Mouse (Mus musculus) kidney, embryonic 16.5 days (tissue): ENCODE results near the gene Dock10. TPM values are rescaled to one million over a fixed set of nuclear protein-coding genes. Genes with fewer than 3 reads are reported as not detected.

Source experiments
- ATAC-seq: fragments of 200-750 bp; cut with Nextera tagmentation; 2 replicates; pipeline ENCODE4 v1.8.0; 2017; ENCODE audit warnings: moderate TSS enrichment; ENCODE audit not compliant: low FRiP score, low TSS enrichment
- H3K27ac ChIP-seq: fragments of 300-500 bp; sonication (generic); 2 replicates; pipeline ENCODE4 v1.5.1; 2014; ENCODE audit warnings: low read length
- H3K27me3 ChIP-seq: fragments of 300-500 bp; sonication (generic); 2 replicates; pipeline ENCODE4 v1.6.1; 2014; ENCODE audit warnings: low read length, control low read depth, mixed read lengths; ENCODE audit not compliant: insufficient read depth
- H3K36me3 ChIP-seq: fragments of 300-500 bp; sonication (generic); 2 replicates; pipeline ENCODE4 v1.6.1; 2014; ENCODE audit warnings: low read length, control low read depth, mixed read lengths; ENCODE audit not compliant: insufficient read depth
- H3K4me1 ChIP-seq: fragments of 300-500 bp; sonication (generic); 2 replicates; pipeline ENCODE4 v1.6.1; 2014; ENCODE audit warnings: low read length, control low read depth, mixed read lengths; ENCODE audit not compliant: insufficient read depth
- H3K4me2 ChIP-seq: fragments of 300-500 bp; sonication (generic); replicated peaks from 2 replicates; pipeline ENCODE4 v1.6.1; 2014; ENCODE audit warnings: low read depth, low read length
- H3K4me3 ChIP-seq: fragments of 300-500 bp; sonication (generic); 2 replicates; pipeline ENCODE4 v1.5.1; 2014; ENCODE audit warnings: mild to moderate bottlenecking, low read length
- H3K9ac ChIP-seq: fragments of 300-500 bp; sonication (generic); replicated peaks from 2 replicates; pipeline ENCODE4 v1.6.1; 2014; ENCODE audit warnings: low read length
- H3K9me3 ChIP-seq: fragments of 300-500 bp; sonication (generic); 2 replicates; pipeline ENCODE4 v1.6.1; 2016; ENCODE audit warnings: low read length, control low read depth
- WGBS: fragments of 180-500 bp; shearing (Covaris S2); extraction: QIAGEN DNeasy Blood & Tissue Kit; methylation state at CpG from one replicate; pipeline ENCODE4 v1.1.7; 2014; 5-methylcytosine and 5-hydroxymethylcytosine counted together
- polyA plus RNA-seq: library from polyadenylated mRNA; unstranded; fragments of >200 nt; fragmentation: Nextera tagmentation; extraction: Ambion mirVana; gene quantifications from 2 replicates; pipeline ENCODE4 v1.2.1, GENCODE M21; 2015

Dock10 gene
- polyA plus RNA-seq, 1 experiment from 2014 or later: 3.7 TPM

DNA sequence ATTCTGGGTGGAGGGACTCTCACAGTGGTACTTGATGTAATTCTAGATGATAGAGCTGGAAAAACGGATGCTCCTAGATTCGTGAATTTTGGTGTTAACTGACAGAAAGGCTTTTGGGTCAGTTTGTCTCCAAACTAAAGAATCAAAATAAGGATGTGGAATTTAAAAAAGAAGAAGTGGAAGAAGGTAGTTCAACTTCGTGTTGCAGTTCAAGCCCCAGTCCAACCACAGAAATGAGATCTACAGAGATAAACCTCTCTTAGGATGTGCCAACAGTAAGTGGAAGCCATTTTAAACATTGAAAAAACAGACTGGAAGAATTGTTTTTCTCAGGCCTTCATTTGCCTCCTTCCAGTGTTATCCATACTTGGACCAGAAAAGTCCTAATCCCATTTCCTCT is 111.7 kb downstream of the Dock10 start:
- ATAC-seq: no peak

DNA sequence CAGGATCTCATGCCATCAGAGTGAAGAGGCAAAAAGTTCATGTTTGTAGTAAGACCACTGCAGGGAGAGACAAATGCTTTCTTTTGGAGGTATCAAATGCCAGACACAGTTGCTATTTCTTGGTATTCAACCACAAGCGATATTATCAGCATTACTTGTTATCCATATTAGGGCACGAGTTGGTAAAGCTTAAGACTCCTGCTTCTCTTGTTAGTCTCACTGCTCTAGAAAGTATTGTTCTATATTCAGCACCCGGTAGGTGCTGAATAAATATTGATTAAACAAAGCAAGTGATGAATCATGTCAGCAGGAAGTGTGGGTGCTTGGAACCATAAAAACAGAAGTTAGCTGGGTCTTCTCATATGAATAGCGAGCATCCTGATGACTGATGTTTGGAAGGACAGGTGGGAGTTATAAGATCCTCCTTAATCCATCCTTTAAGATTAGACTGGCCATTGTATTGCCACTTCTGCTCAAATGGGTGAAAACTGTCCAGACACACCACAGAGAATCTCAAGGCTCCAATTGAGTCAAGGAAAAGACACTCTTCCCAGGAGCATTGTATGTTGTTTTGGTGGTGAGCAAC is 114.4 kb downstream of the Dock10 start:
- H3K9ac ChIP-seq: no peak overlapping the region
- H3K4me2 ChIP-seq: no peak overlapping the region
- no peak for ATAC-seq
- no peaks in the 10 kb centered on the region for H3K27me3 ChIP-seq
- H3K27ac ChIP-seq: no peak overlapping the region
- no peaks in the 10 kb centered on the region for H3K9me3 ChIP-seq
- 77% methylated on average over 4 of the region's 4 CpGs for WGBS
- no peak overlapping the region for H3K4me3 ChIP-seq
- no peaks in the 10 kb centered on the region for H3K36me3 ChIP-seq
- no peaks in the 10 kb centered on the region for H3K4me1 ChIP-seq

More for the DNA sequence above, 111.7 kb downstream of the Dock10 start:
- H3K4me3 ChIP-seq: no peak overlapping the region
- 77% methylated on average over 3 of the region's 3 CpGs for WGBS
- H3K36me3 ChIP-seq: no peaks in the 10 kb centered on the region
- no peaks in the 10 kb centered on the region for H3K4me1 ChIP-seq
- no peaks in the 10 kb centered on the region for H3K27me3 ChIP-seq
- H3K4me2 ChIP-seq: no peak overlapping the region
- no peak overlapping the region for H3K9ac ChIP-seq
- H3K9me3 ChIP-seq: no peaks in the 10 kb centered on the region
- no peak overlapping the region for H3K27ac ChIP-seq

DNA sequence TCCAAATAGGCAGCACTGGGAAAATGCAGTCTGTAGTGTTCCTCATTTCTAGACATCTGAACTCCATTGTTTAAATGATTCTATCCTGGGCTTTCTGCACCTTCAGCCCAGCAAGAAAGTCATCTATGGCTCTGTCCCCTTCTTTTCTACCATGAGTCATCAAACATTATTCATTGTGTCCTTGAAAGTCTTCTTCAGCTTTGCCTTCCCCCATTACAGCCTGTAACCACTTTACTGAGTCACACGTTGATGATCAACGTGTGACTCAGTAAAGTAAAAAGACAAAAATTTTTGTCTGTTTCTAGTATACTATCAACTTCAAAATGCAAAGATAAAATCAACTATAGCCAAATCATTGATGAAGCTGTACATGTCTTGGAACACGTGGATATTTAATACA is 116.5 kb downstream of the Dock10 start:
- ATAC-seq: no peak
- Histone ChIP-seq H3K4me3 (no peak overlapping the region), H3K36me3 (no peaks in the 10 kb centered on the region), H3K4me2 (no peak overlapping the region), H3K9ac (no peak overlapping the region), H3K4me1 (no peaks in the 10 kb centered on the region), H3K27me3 (no peaks in the 10 kb centered on the region), H3K27ac (no peak overlapping the region), H3K9me3 (no peaks in the 10 kb centered on the region)
- 89% methylated on average over 3 of the region's 3 CpGs for WGBS

DNA sequence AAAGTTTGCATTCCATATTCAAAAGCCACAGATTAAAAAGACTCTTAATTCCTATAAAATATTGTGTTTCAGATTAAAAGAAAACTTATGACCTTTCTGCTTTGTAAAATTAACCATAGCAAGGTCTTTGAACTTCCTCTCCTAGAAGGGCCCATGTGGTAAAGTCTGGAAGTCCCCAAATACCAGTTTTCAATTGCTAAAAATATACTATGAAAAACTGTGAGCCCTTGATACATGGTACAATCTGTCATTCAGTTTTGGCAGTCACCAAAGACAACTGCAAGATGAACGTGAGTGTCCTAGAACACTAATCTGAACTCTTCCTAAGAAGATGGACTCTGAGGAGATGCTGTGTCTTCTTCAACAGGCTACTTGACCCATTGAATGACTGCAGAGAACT is 117.0 kb downstream of the Dock10 start:
- no peaks in the 10 kb centered on the region for H3K36me3 ChIP-seq
- no peak overlapping the region for H3K27ac ChIP-seq
- no peaks in the 10 kb centered on the region for H3K9me3 ChIP-seq
- no peaks in the 10 kb centered on the region for H3K4me1 ChIP-seq
- 78% methylated on average over 1 of the region's 1 CpGs for WGBS
- H3K4me2 ChIP-seq: no peak overlapping the region
- H3K4me3 ChIP-seq: no peak overlapping the region
- no peak for ATAC-seq
- H3K27me3 ChIP-seq: no peaks in the 10 kb centered on the region
- no peak overlapping the region for H3K9ac ChIP-seq

DNA sequence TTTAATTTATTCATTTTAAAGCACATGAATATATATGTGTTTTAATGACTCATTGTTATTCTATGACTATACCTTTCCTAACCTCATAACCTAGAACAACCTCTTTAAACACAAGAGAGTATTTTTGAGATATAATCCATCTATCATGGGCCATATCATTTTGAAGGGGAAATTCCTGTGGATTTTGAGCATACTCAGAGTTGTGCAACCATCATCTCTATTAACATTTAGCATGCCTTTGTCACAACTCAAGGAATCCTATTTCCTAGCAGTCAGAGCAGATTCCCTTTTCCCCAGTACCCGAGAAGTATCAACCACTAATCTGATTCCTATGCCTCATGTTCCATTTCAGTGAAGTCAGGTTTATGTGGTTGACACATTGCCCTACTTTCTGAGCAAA is 118.8 kb downstream of the Dock10 start:
- no peak overlapping the region for H3K9ac ChIP-seq
- H3K36me3 ChIP-seq: no peaks in the 10 kb centered on the region
- H3K9me3 ChIP-seq: no peaks in the 10 kb centered on the region
- no peak for ATAC-seq
- no peak overlapping the region for H3K4me2 ChIP-seq
- no peak overlapping the region for H3K4me3 ChIP-seq
- H3K27ac ChIP-seq: no peak overlapping the region
- H3K4me1 ChIP-seq: no peaks in the 10 kb centered on the region
- no peaks in the 10 kb centered on the region for H3K27me3 ChIP-seq
- WGBS: 97% methylated on average over 1 of the region's 1 CpGs

DNA sequence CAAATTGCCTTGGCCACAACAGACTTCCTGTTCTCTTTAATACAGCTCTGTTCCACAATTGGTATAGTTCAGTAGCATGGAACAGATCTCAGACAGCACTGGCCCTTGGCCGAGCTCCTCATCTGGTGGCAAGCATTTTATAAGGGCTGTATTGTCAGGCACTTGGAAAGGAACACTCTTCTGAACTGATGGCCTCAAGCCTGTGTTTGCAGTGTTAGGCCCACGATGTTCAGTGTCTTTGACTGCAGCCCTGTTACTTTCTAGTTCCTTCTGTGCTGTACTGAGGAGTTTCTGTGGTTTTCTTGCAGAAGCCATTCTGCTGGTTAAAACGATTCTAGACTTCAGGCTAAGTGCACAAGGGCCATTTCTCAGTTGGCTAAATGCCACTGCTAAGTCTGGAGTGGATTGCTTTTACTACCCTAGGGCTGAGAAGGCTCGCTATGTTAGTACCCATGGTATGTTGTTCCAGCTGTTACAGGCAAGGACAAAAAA is 121.1 kb downstream of the Dock10 start:
- Histone ChIP-seq H3K9me3 (no peaks in the 10 kb centered on the region), H3K9ac (no peak overlapping the region), H3K4me2 (no peak overlapping the region), H3K4me1 (no peaks in the 10 kb centered on the region), H3K36me3 (no peaks in the 10 kb centered on the region), H3K4me3 (no peak overlapping the region), H3K27ac (no peak overlapping the region), H3K27me3 (no peaks in the 10 kb centered on the region)
- ATAC-seq: no peak
- WGBS: 54% methylated on average over 4 of the region's 4 CpGs

DNA sequence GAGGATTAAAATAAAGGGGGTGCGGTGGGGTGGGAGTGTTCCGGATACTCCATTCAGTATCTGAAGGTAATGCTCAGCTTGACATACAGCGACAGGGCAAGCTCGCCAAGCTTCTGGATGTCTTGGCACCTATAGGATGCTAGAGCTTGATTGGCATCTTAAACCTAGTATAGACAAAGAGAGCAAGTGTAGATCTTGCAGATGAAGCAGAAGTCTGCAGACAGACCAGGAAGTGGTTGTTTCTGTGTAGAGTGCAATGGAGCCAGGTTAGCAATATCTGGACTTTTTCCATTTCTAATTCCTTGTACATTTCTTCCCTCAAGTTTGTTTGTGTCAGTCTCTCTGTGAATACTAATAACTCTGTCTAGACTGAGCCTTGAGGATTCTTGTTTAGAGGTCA is 122.5 kb downstream of the Dock10 start:
- no peak for ATAC-seq
- Histone ChIP-seq H3K27ac (no peak overlapping the region), H3K9ac (no peak overlapping the region), H3K27me3 (no peaks in the 10 kb centered on the region), H3K36me3 (no peaks in the 10 kb centered on the region), H3K4me2 (no peak overlapping the region), H3K9me3 (no peaks in the 10 kb centered on the region), H3K4me1 (no peaks in the 10 kb centered on the region), H3K4me3 (no peak overlapping the region)
- 100% methylated on average over 4 of the region's 4 CpGs for WGBS

DNA sequence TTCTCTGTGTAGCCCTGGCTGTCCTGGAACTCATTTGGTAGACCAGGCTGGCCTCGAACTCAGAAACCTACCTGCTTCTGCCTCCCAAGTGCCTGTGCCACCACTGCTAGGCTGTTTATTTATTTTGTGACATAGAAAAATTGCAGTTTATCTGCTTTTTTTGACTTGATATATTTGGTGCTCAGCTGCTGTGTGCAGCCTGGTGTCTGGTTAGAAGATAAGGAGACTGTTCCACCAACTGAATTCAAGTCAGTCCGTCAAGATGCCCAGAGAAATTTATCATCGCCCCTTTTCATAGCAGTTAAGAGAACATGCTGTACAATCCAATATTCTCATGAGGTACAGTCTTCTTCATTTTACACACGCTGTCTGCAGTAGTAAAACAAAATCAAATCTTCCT is 124.8 kb downstream of the Dock10 start:
- no peaks in the 10 kb centered on the region for H3K27me3 ChIP-seq
- H3K4me3 ChIP-seq: no peak overlapping the region
- ATAC-seq: no peak

DNA sequence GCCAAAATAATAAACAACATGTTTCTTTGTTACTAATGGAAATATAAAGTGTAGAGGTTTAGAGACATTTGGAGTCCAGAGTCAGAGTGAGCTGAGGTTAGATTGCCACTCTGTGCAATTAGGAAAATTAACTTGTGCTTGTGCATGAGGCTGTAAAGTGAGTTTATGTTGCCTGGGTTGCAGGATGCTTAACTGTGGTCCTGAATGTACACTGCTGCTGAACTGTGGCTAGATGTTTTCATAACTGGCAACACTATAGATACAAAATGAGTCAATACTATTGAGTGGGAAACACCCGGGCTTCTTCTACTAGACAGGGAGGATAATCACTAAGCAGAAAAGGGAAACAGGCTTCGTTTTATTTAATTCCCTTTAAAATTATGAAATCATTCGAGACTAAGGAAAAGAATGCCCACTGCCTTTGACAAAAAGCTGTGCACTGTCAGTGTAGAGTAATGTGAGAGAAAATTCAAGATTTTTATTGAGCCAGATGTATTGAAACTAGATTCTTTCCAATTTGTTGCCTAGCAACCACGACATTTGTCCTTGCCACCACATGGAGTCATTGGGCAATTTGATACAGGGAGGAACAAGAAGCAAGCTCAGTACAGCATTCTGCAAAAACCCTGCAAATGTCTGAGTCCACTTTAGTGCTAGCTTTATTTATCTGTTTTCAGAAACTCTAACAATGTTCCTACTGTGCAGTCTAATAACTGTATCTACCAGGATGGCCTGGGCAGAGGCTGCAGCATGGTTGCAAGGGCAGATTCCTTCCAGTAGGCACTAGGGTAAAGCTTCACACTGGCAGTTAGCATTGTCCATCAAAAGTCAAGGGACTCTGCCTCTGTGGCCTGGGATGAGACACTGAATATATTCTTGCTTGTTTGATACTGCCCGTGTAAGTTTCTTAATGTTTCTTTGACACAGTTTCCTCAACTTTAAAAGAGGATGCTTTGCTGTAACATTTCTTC is 127.9 kb downstream of the Dock10 start:
- ATAC-seq: no peak
- Histone ChIP-seq H3K4me3 (no peak overlapping the region), H3K36me3 (no peaks in the 10 kb centered on the region)

More for the DNA sequence above, 124.8 kb downstream of the Dock10 start:
- H3K9me3 ChIP-seq: no peaks in the 10 kb centered on the region
- 89% methylated on average over 4 of the region's 4 CpGs for WGBS
- H3K36me3 ChIP-seq: no peaks in the 10 kb centered on the region
- no peak overlapping the region for H3K4me2 ChIP-seq
- no peak overlapping the region for H3K9ac ChIP-seq
- H3K4me1 ChIP-seq: no peaks in the 10 kb centered on the region
- no peak overlapping the region for H3K27ac ChIP-seq

DNA sequence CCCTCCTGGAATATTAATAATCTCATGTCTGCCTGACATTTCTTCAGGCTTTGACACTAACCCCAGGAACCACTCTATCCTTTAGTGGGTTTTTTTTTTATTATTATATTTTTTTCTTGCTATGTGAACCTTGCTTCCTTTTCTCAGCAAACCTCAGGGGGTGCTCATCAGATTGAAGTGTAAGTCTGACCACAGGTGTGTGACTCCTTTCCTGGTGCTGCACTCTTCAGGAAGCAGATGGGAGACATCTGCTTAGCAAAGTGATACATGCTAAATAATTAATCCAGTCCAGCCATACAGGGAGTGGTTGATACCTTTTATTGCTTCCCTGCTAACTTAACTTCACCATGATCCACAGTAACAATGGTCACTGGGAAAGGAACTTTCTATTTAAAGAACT is 130.3 kb downstream of the Dock10 start:
- H3K9me3 ChIP-seq: no peaks in the 10 kb centered on the region
- ATAC-seq: no peak
- no peak overlapping the region for H3K9ac ChIP-seq

More for the DNA sequence above, 127.9 kb downstream of the Dock10 start:
- Histone ChIP-seq H3K27me3 (no peaks in the 10 kb centered on the region), H3K9ac (no peak overlapping the region), H3K4me1 (no peaks in the 10 kb centered on the region), H3K4me2 (no peak overlapping the region), H3K9me3 (no peaks in the 10 kb centered on the region), H3K27ac (no peak overlapping the region)
- 57% methylated on average over 5 of the region's 5 CpGs for WGBS

More for the DNA sequence above, 130.3 kb downstream of the Dock10 start:
- no peak overlapping the region for H3K27ac ChIP-seq
- no peak overlapping the region for H3K4me2 ChIP-seq
- no peaks in the 10 kb centered on the region for H3K36me3 ChIP-seq
- no peaks in the 10 kb centered on the region for H3K27me3 ChIP-seq
- no peaks in the 10 kb centered on the region for H3K4me1 ChIP-seq
- H3K4me3 ChIP-seq: no peak overlapping the region
